Comparison of ENCODE assay signal across 15 mouse cellular contexts in genomic region chr11:12309423-12310023, GRCm38 (mm10).
DNase-seq lines count a peak whose midpoint lies in the region; ATAC-seq and TF ChIP-seq lines count a peak whose summit lies in the region.
"Had no signal": no experiment of that assay in that cellular context is flagged by ENCODE, and none has a peak within 500 bp of the region (broad histone marks: within the 10 kb centered on the region; RNA-seq: fewer than 3 reads in every experiment).

No protein-coding gene starts in this region.

- POLR2A ChIA-PET in Patski (lab: Charles Lee): no interaction called here

- intact Hi-C loops in left cerebral cortex, postnatal 10 days (cut with DNase I): loop anchor here (10.0 kb wide), 1 partner anchor 225 kb away; no protein-coding TSS in a partner anchor

- no peaks in the 10 kb centered on the region for H3K36me3 ChIP-seq in heart, embryonic 10.5 days
- no peaks in the 10 kb centered on the region for H3K36me3 ChIP-seq in liver, embryonic 12.5 days
- no peaks in the 10 kb centered on the region for H3K36me3 ChIP-seq in liver, postnatal 0 days (replicated peaks; ENCODE audit: insufficient read depth, low read length)
- H3K36me3 ChIP-seq in neural tube, embryonic 15.5 days: no peaks in the 10 kb centered on the region
- H3K36me3 ChIP-seq: hindbrain, embryonic 15.5 days; neural tube, embryonic 13.5 days had no signal

- no peak overlapping the region for H3K4me2 ChIP-seq in liver, embryonic 12.5 days
- no peak overlapping the region for H3K4me2 ChIP-seq in liver, postnatal 0 days (ENCODE audit: low read depth, low read length)
- H3K4me2 ChIP-seq in neural tube, embryonic 15.5 days: no peak overlapping the region
- H3K4me2 ChIP-seq: hindbrain, embryonic 15.5 days; neural tube, embryonic 13.5 days had no signal

- no peaks in the 10 kb centered on the region for H3K9me3 ChIP-seq in heart, embryonic 10.5 days
- no peaks in the 10 kb centered on the region for H3K9me3 ChIP-seq in liver, embryonic 12.5 days (replicated peaks)
- no peaks in the 10 kb centered on the region for H3K9me3 ChIP-seq in liver, postnatal 0 days (ENCODE audit: low read length)
- no peaks in the 10 kb centered on the region for H3K9me3 ChIP-seq in neural tube, embryonic 15.5 days (replicated peaks)
- H3K9me3 ChIP-seq: hindbrain, embryonic 15.5 days; neural tube, embryonic 13.5 days had no signal

- H3K9ac ChIP-seq in liver, embryonic 12.5 days: no peak overlapping the region
- no peak overlapping the region for H3K9ac ChIP-seq in liver, postnatal 0 days (replicated peaks)
- H3K9ac ChIP-seq in neural tube, embryonic 15.5 days (replicated peaks): no peak overlapping the region
- H3K9ac ChIP-seq: hindbrain, embryonic 15.5 days; neural tube, embryonic 13.5 days had no signal

- CTCF ChIA-PET in Patski (lab: Charles Lee): interaction anchor here (0.7 to 1.2 kb wide), 4 partner anchors 13 to 268 kb away, joined by 3 read pairs; no protein-coding TSS in a partner anchor

- H3K27ac ChIP-seq in heart, embryonic 10.5 days: peak overlapping the region; percentile 72
- H3K27ac ChIP-seq in liver, embryonic 12.5 days: no peak overlapping the region
- no peak overlapping the region for H3K27ac ChIP-seq in liver, postnatal 0 days (ENCODE audit: low read depth)
- no peak overlapping the region for H3K27ac ChIP-seq in neural tube, embryonic 15.5 days (replicated peaks)
- H3K27ac ChIP-seq: hindbrain, embryonic 15.5 days; kidney, postnatal 0 days; layer of hippocampus, adult 2 months; neural tube, embryonic 13.5 days had no signal

- 24% methylated on average over 3 of the region's 3 CpGs for WGBS in heart, embryonic 10.5 days
- 9% methylated on average over 3 of the region's 3 CpGs for WGBS in liver, embryonic 12.5 days (ENCODE audit: insufficient replicate concordance)
- 12% methylated on average over 3 of the region's 3 CpGs for WGBS in liver, postnatal 0 days (ENCODE audit: insufficient replicate concordance)
- 73% methylated on average over 3 of the region's 3 CpGs for WGBS in neural tube, embryonic 15.5 days

- H3K4me1 ChIP-seq in heart, embryonic 10.5 days: peaks cover 12% of the 10 kb centered on the region
- H3K4me1 ChIP-seq in liver, embryonic 12.5 days: no peaks in the 10 kb centered on the region
- no peaks in the 10 kb centered on the region for H3K4me1 ChIP-seq in liver, postnatal 0 days (ENCODE audit: insufficient read depth)
- H3K4me1 ChIP-seq in neural tube, embryonic 15.5 days: no peaks in the 10 kb centered on the region
- H3K4me1 ChIP-seq: hindbrain, embryonic 15.5 days; neural tube, embryonic 13.5 days had no signal

- in situ Hi-C loops in Patski (cut with MboI; ENCODE audit: low pct_unique_long_range_greater_than_20kb): no loop called here

- no peak for TF ChIP-seq EP300 in liver, postnatal 0 days (IDR thresholded peaks at IDR 0.05; ENCODE audit: low read depth)

- no peaks in the 10 kb centered on the region for H3K27me3 ChIP-seq in heart, embryonic 10.5 days (ENCODE audit: insufficient read depth, poor library complexity, severe bottlenecking)
- peaks cover 8% of the 10 kb centered on the region for H3K27me3 ChIP-seq in liver, embryonic 12.5 days (replicated peaks)
- no peaks in the 10 kb centered on the region for H3K27me3 ChIP-seq in liver, postnatal 0 days (ENCODE audit: insufficient read depth, low read length)
- H3K27me3 ChIP-seq in Patski: no peaks in the 10 kb centered on the region
- no peaks in the 10 kb centered on the region for H3K27me3 ChIP-seq in neural tube, embryonic 15.5 days (replicated peaks)
- H3K27me3 ChIP-seq: hindbrain, embryonic 15.5 days; neural tube, embryonic 13.5 days had no signal

- peak; percentile 59; the same call in 1 of the 2 replicates for ATAC-seq in liver, embryonic 12.5 days
- no peak for ATAC-seq in liver, postnatal 0 days
- ATAC-seq in Patski: peak; percentile 58
- peak; percentile 41; the same call in 1 of the 2 replicates for ATAC-seq in megakaryocyte-erythroid progenitor cell, adult 5-6 weeks (replicated peaks; ENCODE audit: low FRiP score, low TSS enrichment, poor library complexity, severe bottlenecking)
- no peak for ATAC-seq in neural tube, embryonic 15.5 days (ENCODE audit: low FRiP score)
- ATAC-seq: intestine, postnatal 0 days had no signal

- H3K4me3 ChIP-seq in heart, embryonic 10.5 days: peak overlapping the region; percentile 15; the same call in 1 of the 2 replicates
- no peak overlapping the region for H3K4me3 ChIP-seq in liver, embryonic 12.5 days
- no peak overlapping the region for H3K4me3 ChIP-seq in liver, postnatal 0 days (ENCODE audit: low read depth, low read length)
- H3K4me3 ChIP-seq in neural tube, embryonic 15.5 days (replicated peaks): no peak overlapping the region
- H3K4me3 ChIP-seq: hindbrain, embryonic 15.5 days; layer of hippocampus, adult 2 months; neural tube, embryonic 13.5 days had no signal

- no peak for DNase-seq in heart, embryonic 10.5 days (ENCODE audit: low spot score)
- DNase-seq in heart, adult 8-10 months (ENCODE audit: low spot score): no peak
- no peak for DNase-seq in liver, postnatal 0 days
- DNase-seq in Patski (ENCODE audit: low read depth, low spot score): no peak
- DNase-seq in left cerebral cortex, postnatal 10 days (ENCODE audit: extremely low spot score in 1 of 2, low spot score in 2 of 2): no peak
- DNase-seq: adrenal gland, adult 2 months; cerebellum, adult 8-10 months had no signal

- TF ChIP-seq CTCF in liver, postnatal 0 days (IDR thresholded peaks at IDR 0.05; ENCODE audit: low read depth): no peak
- no peak for TF ChIP-seq CTCF in Patski (IDR thresholded peaks at IDR 0.05)

Comparison
In these comparisons a context has a peak if more than half of its experiments do, and no peak if none do; other contexts are left out.
1. ATAC-seq: peak in liver, embryonic 12.5 days (single experiment), Patski (single experiment) and megakaryocyte-erythroid progenitor cell, adult 5-6 weeks (single experiment); none in liver, postnatal 0 days (single experiment) and neural tube, embryonic 15.5 days (single experiment).